Mouse (Mus musculus) E14TG2a.4 (cell line): ENCODE results near the gene Pdzrn3.

Experiments used
- H3K27me3 ChIP-seq: 2 replicates; pipeline ENCODE4 v1.6.1; 2014; ENCODE audit warnings: low read length, control low read depth; ENCODE audit not compliant: insufficient read depth
- H3K36me3 ChIP-seq: 2 replicates; pipeline ENCODE4 v1.6.1; 2014; ENCODE audit warnings: low read length, control low read depth; ENCODE audit not compliant: insufficient read depth
- H3K4me1 ChIP-seq: replicated peaks from 2 replicates; pipeline ENCODE4 v1.6.1; 2014; ENCODE audit warnings: low read depth, low read length, control low read depth
- H3K4me3 ChIP-seq: replicated peaks from 2 replicates; pipeline ENCODE4 v1.5.1; 2014; ENCODE audit warnings: mild to moderate bottlenecking, low read length
- H3K9me3 ChIP-seq: 2 replicates; pipeline ENCODE4 v1.6.1; 2014; ENCODE audit warnings: low read length, control low read depth
- CTCF ChIP-seq: conservative IDR thresholded peaks from 2 replicates; pipeline ENCODE4 v1.5.1; 2014; ENCODE audit warnings: low read length
- NANOG ChIP-seq: IDR thresholded peaks from 2 replicates; pipeline ENCODE4 v1.6.1; 2014; ENCODE audit warnings: borderline replicate concordance, low read length, mixed read lengths
- POU5F1 ChIP-seq: IDR thresholded peaks from 2 replicates; pipeline ENCODE4 v1.6.1; 2014; ENCODE audit warnings: low read length, borderline replicate concordance

Pdzrn3 gene

DNA sequence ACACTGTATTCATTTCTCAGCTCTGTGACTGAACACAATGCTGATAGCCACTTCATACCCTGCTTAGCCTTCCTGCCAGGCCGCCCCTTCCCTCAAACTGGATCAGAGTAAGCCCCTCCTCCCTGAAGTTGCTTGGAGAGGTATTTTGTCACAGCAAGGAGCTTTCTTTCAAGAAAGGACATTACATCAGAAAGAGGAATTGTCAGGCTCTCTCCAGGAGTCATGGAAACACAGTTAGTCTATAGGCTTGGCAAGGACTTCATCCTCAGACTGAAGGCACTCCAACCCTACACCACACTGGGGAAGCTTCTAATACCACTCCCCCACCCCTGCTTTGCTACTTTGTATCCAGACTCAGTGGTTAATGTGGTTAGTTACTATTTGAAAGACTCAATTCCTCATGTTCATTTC lies 224.2 kb downstream of the Pdzrn3 start:
- peaks cover 20% of the 10 kb centered on the region for H3K4me1 ChIP-seq
- H3K27me3 ChIP-seq, result peaks cover 4% of the 10 kb centered on the region; the same call in 1 of the 2 replicates
- H3K9me3 ChIP-seq, result peaks cover 35% of the 10 kb centered on the region
- H3K36me3 ChIP-seq, result no peaks in the 10 kb centered on the region
- TF ChIP-seq POU5F1 (no peak), NANOG (no peak), CTCF (no peak)
- H3K4me3 ChIP-seq, result no peak overlapping the region

DNA sequence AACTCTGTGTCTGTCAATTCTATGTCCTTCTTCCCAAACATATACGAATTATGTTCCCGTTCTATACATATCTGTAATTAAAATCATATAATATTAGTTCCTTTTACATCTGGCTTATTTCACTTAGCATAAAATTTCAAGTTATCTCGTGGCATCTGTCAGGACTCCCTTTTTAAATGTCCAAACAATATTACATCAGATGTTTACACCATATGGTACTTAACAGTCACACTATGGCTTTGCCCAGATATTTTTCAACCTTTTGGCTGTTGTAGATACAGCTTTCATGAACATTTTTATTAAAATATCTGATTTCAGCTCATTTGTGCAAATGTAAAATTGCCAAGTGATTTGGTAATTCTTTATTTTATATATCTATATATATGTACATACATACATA lies 242.3 kb downstream of the Pdzrn3 start:
- Histone ChIP-seq H3K4me3 (no peak overlapping the region), H3K4me1 (no peaks in the 10 kb centered on the region), H3K36me3 (no peaks in the 10 kb centered on the region), H3K27me3 (no peaks in the 10 kb centered on the region), H3K9me3 (peaks cover 22% of the 10 kb centered on the region)
- TF ChIP-seq CTCF, result no peak
- TF ChIP-seq POU5F1, result no peak
- TF ChIP-seq NANOG, result no peak

DNA sequence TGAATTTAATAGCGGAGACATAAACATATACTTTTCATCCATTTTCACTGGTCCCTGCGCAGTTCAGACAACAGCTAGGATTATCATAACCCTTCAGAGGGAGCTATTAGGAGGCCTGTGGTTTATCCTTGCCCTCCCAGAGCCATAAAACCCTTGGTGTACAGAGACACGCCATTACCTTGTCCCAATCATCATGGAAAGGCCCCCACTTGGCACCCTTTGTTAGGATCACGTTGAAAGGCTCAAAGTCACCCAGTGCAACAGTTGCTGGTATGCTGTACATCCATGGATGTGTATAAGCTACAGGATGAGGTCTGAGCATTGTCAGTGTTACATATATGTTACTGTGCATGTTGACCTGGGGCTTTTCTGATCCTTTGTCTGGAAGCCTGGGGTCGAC lies 252.3 kb downstream of the Pdzrn3 start:
- TF ChIP-seq POU5F1 (no peak), CTCF (no peak), NANOG (no peak)
- no peak overlapping the region for H3K4me3 ChIP-seq
- H3K36me3 ChIP-seq, result no peaks in the 10 kb centered on the region
- H3K27me3 ChIP-seq, result no peaks in the 10 kb centered on the region
- no peaks in the 10 kb centered on the region for H3K9me3 ChIP-seq
- no peaks in the 10 kb centered on the region for H3K4me1 ChIP-seq

DNA sequence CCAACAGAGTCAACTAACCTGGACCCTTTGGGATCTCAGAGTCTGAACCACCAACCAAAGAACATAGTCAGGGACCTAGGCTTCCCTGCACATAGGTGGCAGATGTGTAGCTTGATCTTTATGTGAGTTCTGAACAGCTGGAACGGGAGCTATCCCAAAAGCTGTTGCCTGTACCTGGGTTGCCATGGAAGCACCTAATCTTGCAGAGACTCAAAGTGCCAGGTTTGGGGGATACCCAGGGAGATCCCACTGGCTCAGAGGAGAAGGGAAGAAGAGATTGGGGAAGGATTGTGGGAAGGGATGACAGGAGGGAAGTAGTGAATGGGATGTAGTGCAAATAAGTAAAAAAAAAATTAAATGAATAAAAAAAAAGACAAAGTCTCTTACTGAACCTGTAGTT lies 268.7 kb downstream of the Pdzrn3 start:
- Histone ChIP-seq H3K27me3 (no peaks in the 10 kb centered on the region), H3K4me1 (no peaks in the 10 kb centered on the region), H3K9me3 (peaks cover under 1% of the 10 kb centered on the region; the same call in 1 of the 2 replicates), H3K36me3 (no peaks in the 10 kb centered on the region), H3K4me3 (no peak overlapping the region)
- no peak for TF ChIP-seq POU5F1
- TF ChIP-seq CTCF, result no peak

DNA sequence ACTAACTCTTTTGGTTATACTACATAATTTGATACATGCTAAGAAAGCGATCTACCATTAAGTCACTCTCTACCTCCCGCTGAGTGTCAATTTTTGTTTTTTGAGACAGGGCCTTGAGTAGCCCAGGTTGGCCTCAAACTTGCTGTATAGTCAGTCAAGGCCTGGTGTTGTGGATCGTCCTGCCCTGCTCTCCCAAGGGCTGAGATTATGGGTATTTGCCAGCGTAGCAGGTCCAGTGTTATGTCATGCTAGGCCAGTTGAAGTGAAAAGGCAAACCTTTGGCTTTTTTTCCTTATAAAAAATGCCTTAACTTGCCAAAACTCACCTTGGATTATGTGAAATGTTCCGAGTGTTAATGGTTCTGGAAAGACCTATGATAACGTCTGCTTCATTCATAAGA lies 274.2 kb downstream of the Pdzrn3 start:
- Histone ChIP-seq H3K4me1 (no peaks in the 10 kb centered on the region), H3K4me3 (no peak overlapping the region), H3K27me3 (no peaks in the 10 kb centered on the region), H3K36me3 (no peaks in the 10 kb centered on the region), H3K9me3 (no peaks in the 10 kb centered on the region)
- TF ChIP-seq NANOG, result no peak
- TF ChIP-seq CTCF, result no peak
- no peak for TF ChIP-seq POU5F1

DNA sequence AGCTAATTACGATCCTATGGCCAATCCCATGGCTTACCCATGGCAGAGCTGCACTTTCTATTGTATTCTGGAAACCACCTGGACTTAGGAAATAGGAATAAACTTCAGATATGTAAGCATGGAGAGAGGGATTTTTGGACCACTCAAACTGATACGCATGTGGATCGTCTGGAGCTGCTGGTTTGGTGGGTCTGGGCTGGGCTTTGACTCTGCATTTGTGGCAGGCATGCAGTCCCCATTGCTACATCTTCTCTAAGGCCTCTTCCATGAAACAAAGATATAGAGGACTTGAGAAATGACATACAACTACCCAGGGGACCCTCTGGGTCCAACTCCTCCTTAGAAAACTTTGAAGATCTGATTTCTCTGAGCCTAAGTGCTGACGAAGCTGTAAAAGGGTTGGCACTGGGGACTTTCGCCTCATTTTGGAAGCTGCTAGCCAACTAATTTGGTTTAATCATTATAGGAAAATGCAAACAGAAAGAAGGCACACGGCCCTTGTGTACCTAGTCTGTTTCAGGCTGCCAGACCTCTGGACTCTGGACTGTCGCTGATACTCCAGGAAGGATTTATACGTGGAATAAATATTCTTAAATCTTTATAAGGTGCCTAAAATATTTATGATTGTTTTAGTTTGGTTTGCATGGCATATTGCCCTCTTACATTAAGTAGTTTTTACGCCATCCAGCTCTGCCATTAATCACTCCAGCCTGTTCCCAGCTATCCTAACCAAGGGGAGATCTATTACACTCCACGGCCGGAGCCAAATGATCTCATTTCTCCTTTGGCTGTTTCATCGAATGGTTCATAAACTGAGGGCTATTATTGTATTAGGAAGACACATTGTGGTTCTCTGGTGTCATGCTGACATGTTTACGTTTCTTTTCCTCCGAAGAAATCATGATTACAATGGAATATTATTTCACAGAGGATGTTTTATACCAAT lies 275.7 kb downstream of the Pdzrn3 start:
- Histone ChIP-seq H3K4me3 (no peak overlapping the region), H3K27me3 (no peaks in the 10 kb centered on the region), H3K36me3 (no peaks in the 10 kb centered on the region), H3K4me1 (no peaks in the 10 kb centered on the region), H3K9me3 (no peaks in the 10 kb centered on the region)
- no peak for TF ChIP-seq CTCF
- no peak for TF ChIP-seq POU5F1
- TF ChIP-seq NANOG, result no peak
